Mouse (Mus musculus) liver, adult 2 months (tissue): ENCODE data around the gene Il6ra.

Experiments
- CTCF ChIP-seq: fragments of 200-500 bp; IDR thresholded peaks from 2 replicates; pipeline ENCODE4 v1.5.1; 2011; ENCODE audit warnings: low read depth, low read length, control low read depth
- POLR2A ChIP-seq: fragments of 200-500 bp; IDR thresholded peaks from 2 replicates; pipeline ENCODE4 v1.6.1; 2011; ENCODE audit warnings: low read length, control low read depth; ENCODE audit not compliant: insufficient read depth; ENCODE audit errors: extremely low read depth

DNA sequence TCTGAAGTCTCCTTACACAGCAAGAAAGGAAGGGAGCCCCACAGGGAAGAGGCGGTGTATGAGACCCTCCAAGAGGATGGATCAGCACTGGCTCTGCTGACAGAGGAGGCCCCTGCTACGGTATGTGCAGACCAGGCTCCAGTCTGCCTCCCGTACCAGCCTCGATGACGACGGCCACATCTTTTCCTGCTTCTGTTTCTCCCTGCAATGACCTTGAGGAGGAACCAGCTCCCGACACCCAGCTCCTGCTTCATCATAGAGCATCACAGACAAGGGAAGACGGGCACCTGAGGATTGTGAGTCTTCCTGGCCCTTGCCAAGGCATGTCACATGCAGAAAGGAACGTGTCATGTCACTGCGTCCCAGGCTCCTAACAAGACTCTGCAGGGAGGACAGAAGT is 15.0 kb downstream of the Il6ra start:
- TF ChIP-seq CTCF, result no peak
- TF ChIP-seq POLR2A, result no peak
